8 mouse cellular contexts compared by ENCODE assay signal in genomic region chr19:3326479-3327047, GRCm38 (mm10). TPM values are rescaled to one million over a fixed set of nuclear protein-coding genes. Genes with fewer than 3 reads are reported as not detected.
A peak's percentile ranks its signal among the peaks of the same experiment; 100 is the strongest.
DNase-seq lines count a peak whose midpoint lies in the region; ATAC-seq and TF ChIP-seq lines count a peak whose summit lies in the region.

No protein-coding gene starts in this region.

- no peak for TF ChIP-seq CTCF in heart, adult 2 months (IDR thresholded peaks at IDR 0.05)

- peaks cover 2% of the 10 kb centered on the region; the same call in 1 of the 2 replicates for H3K36me3 ChIP-seq in heart, adult 2 months (ENCODE audit: control insufficient read depth, insufficient read depth, low read length)
- H3K36me3 ChIP-seq in heart, embryonic 11.5 days (ENCODE audit: control insufficient read depth, insufficient read depth, low read length), result no peaks in the 10 kb centered on the region
- no peaks in the 10 kb centered on the region for H3K36me3 ChIP-seq in forebrain, embryonic 14.5 days (ENCODE audit: control insufficient read depth, insufficient read depth, low read length)

- H3K79me2 ChIP-seq in heart, adult 2 months (replicated peaks; ENCODE audit: control insufficient read depth, insufficient read depth, low read length), result peaks cover 9% of the 10 kb centered on the region; the same call in 1 of the 2 replicates

- TF ChIP-seq EP300 in heart, adult 2 months (IDR thresholded peaks at IDR 0.05; ENCODE audit: insufficient read depth, low read depth, low read length), result no peak

- H3K27me3 ChIP-seq in heart, adult 2 months (ENCODE audit: control insufficient read depth, insufficient read depth, low read length), result no peaks in the 10 kb centered on the region
- no peaks in the 10 kb centered on the region for H3K27me3 ChIP-seq in heart, embryonic 11.5 days (ENCODE audit: control insufficient read depth, insufficient read depth, low read length)
- H3K27me3 ChIP-seq in forebrain, embryonic 14.5 days (replicated peaks; ENCODE audit: control insufficient read depth, insufficient read depth, low read length), result peaks cover 24% of the 10 kb centered on the region

- DNase-seq in heart, adult 2 months, result peak in 1 of 2 experiments; percentile 30
- DNase-seq in forebrain, embryonic 14.5 days (ENCODE audit: low spot score), result no peak
- DNase-seq in kidney, adult 9 months, result peak; percentile 93
- DNase-seq in lung, postnatal 25 days (ENCODE audit: low spot score), result peak; percentile 41
- no peak for DNase-seq in left cerebral cortex, adult 11 months (ENCODE audit: low spot score)
- no peak for DNase-seq in layer of hippocampus, postnatal 25 days (ENCODE audit: extremely low spot score in 1 of 2, low spot score in 1 of 2)
- DNase-seq in thymus, postnatal 10 days (ENCODE audit: low spot score in 2 of 2), result no peak

- H3K27ac ChIP-seq in heart, adult 2 months, result peak overlapping the region; percentile 97
- no peak overlapping the region for H3K27ac ChIP-seq in heart, embryonic 11.5 days (ENCODE audit: low read depth, low read length)
- H3K27ac ChIP-seq in forebrain, embryonic 14.5 days (ENCODE audit: low read depth, low read length), result no peak overlapping the region

- no peak overlapping the region for H3K4me2 ChIP-seq in heart, embryonic 11.5 days
- H3K4me2 ChIP-seq in forebrain, embryonic 14.5 days (ENCODE audit: low read length), result 0 out of 2 replicates have a peak overlapping the region, but pooled peaks have one; percentile 87

- no peak for ATAC-seq in heart, embryonic 11.5 days (replicated peaks; ENCODE audit: insufficient number of reproducible peaks, low FRiP score, low TSS enrichment)
- no peak for ATAC-seq in forebrain, embryonic 14.5 days

- H3K9ac ChIP-seq in heart, adult 2 months (ENCODE audit: low read depth, low read length), result no peak overlapping the region
- H3K9ac ChIP-seq in heart, embryonic 11.5 days (ENCODE audit: low read depth, low read length), result no peak overlapping the region
- H3K9ac ChIP-seq in forebrain, embryonic 14.5 days (ENCODE audit: low read length), result no peak overlapping the region

- peaks cover 20% of the 10 kb centered on the region for H3K4me1 ChIP-seq in heart, adult 2 months (ENCODE audit: control insufficient read depth, insufficient read depth, low read length)
- H3K4me1 ChIP-seq in heart, embryonic 11.5 days (ENCODE audit: control insufficient read depth, insufficient read depth, low read length), result peaks cover 18% of the 10 kb centered on the region
- peaks cover 20% of the 10 kb centered on the region for H3K4me1 ChIP-seq in forebrain, embryonic 14.5 days (ENCODE audit: control insufficient read depth, insufficient read depth, low read length)

- WGBS in heart, adult 2 months, result 57% methylated on average over 12 of the region's 12 CpGs
- WGBS in heart, embryonic 11.5 days (ENCODE audit: insufficient replicate concordance), result 82% methylated on average over 12 of the region's 12 CpGs
- WGBS in forebrain, embryonic 14.5 days, result 77% methylated on average over 12 of the region's 12 CpGs

- no peak overlapping the region; the same call in 1 of the 2 replicates for H3K4me3 ChIP-seq in heart, adult 2 months
- H3K4me3 ChIP-seq in heart, embryonic 11.5 days (ENCODE audit: low read depth, low read length), result no peak overlapping the region
- H3K4me3 ChIP-seq in forebrain, embryonic 14.5 days (ENCODE audit: low read depth, low read length), result no peak overlapping the region

- TF ChIP-seq POLR2A in heart, adult 2 months (IDR thresholded peaks at IDR 0.05; ENCODE audit: insufficient read depth, low read depth, low read length), result no peak

- intact Hi-C loops in heart, adult 2 months (cut with DNase I), result loop anchor here (10.0 kb wide), 1 partner anchor 248 kb away; the partner anchor contains the start of gene Ppp6r3

- H3K9me3 ChIP-seq in heart, embryonic 11.5 days (replicated peaks; ENCODE audit: control insufficient read depth, low read length), result no peaks in the 10 kb centered on the region
- no peaks in the 10 kb centered on the region for H3K9me3 ChIP-seq in forebrain, embryonic 14.5 days (replicated peaks; ENCODE audit: control insufficient read depth, low read length)

RNA-seq across cellular contexts. Expression of gene Cpt1a, which starts 4.4 kb away (rescaled TPM):
- 10 to 100 TPM; 44.0 to 54.7 TPM for total RNA-seq in heart, adult 2 months (2021)
- polyA plus RNA-seq in heart, adult 2 months (2012; rRNA removed), result 42.9 and 49.4 TPM in 2 replicates
- polyA plus RNA-seq in heart, embryonic 11.5 days (2014; fragmentation: Nextera tagmentation; extraction: Ambion mirVana), result 14.3 and 17.2 TPM in 2 replicates
- 14.5 and 15.1 TPM in 2 replicates for polyA plus RNA-seq in forebrain, embryonic 14.5 days (2014; fragmentation: Nextera tagmentation; extraction: Ambion mirVana)
- 10 to 100 TPM; 25.6 to 27.0 TPM for total RNA-seq in layer of hippocampus, postnatal 25 days (2021)

RNA-seq across cellular contexts. Expression of gene Ighmbp2, which starts 43.7 kb away (rescaled TPM):
- total RNA-seq in heart, adult 2 months (2021), result 1 to 10 TPM; 2.2 to 2.8 TPM
- polyA plus RNA-seq in heart, adult 2 months (2012; rRNA removed), result 2.3 and 2.7 TPM in 2 replicates
- 4.1 and 4.6 TPM in 2 replicates for polyA plus RNA-seq in heart, embryonic 11.5 days (2014; fragmentation: Nextera tagmentation; extraction: Ambion mirVana)
- polyA plus RNA-seq in forebrain, embryonic 14.5 days (2014; fragmentation: Nextera tagmentation; extraction: Ambion mirVana), result 7.0 and 9.5 TPM in 2 replicates
- total RNA-seq in layer of hippocampus, postnatal 25 days (2021), result 10 to 100 TPM in 1 of 2 experiments, 1 to 10 TPM in 1; 9.8 to 11.4 TPM

RNA-seq across cellular contexts. Expression of gene Mrpl21, which starts 43.9 kb away (rescaled TPM):
- total RNA-seq in heart, adult 2 months (2021), result 10 to 100 TPM; 79.4 to 90.1 TPM
- polyA plus RNA-seq in heart, adult 2 months (2012; rRNA removed), result 65.3 and 76.9 TPM in 2 replicates
- polyA plus RNA-seq in heart, embryonic 11.5 days (2014; fragmentation: Nextera tagmentation; extraction: Ambion mirVana), result 110 and 117 TPM in 2 replicates
- 112 and 128 TPM in 2 replicates for polyA plus RNA-seq in forebrain, embryonic 14.5 days (2014; fragmentation: Nextera tagmentation; extraction: Ambion mirVana)
- total RNA-seq in layer of hippocampus, postnatal 25 days (2021), result 10 to 100 TPM; 52.4 to 56.2 TPM

Comparison
In these comparisons a context has a peak if more than half of its experiments do, and no peak if none do; other contexts are left out.
1. DNase-seq: peak in kidney, adult 9 months (single experiment) and lung, postnatal 25 days (single experiment); none in forebrain, embryonic 14.5 days (single experiment), left cerebral cortex, adult 11 months (single experiment), layer of hippocampus, postnatal 25 days (0 of 2) and thymus, postnatal 10 days (0 of 2).